Mouse (Mus musculus) limb, embryonic 10.5 days (tissue): ENCODE results near the gene Klhl11. TPM values are rescaled to one million over a fixed set of nuclear protein-coding genes. Genes with fewer than 3 reads are reported as not detected.

ENCODE experiments used
- DNase-seq: peaks from one replicate; pipeline ENCODE4 v3.0.0-alpha.2; 2017; ENCODE audit warnings: low spot score
- H3K27ac ChIP-seq: fragments of 300-500 bp; sonication (generic); 2 replicates; pipeline ENCODE4 v1.5.1; 2016; ENCODE audit warnings: mild to moderate bottlenecking
- H3K27me3 ChIP-seq: fragments of 300-500 bp; sonication (generic); 2 replicates; pipeline ENCODE4 v1.6.1; 2016; ENCODE audit warnings: low read depth, mild to moderate bottlenecking; ENCODE audit not compliant: poor library complexity, severe bottlenecking
- H3K36me3 ChIP-seq: fragments of 300-500 bp; sonication (generic); 2 replicates; pipeline ENCODE4 v1.6.1; 2016; ENCODE audit warnings: mild to moderate bottlenecking, moderate library complexity
- H3K4me1 ChIP-seq: fragments of 300-500 bp; sonication (generic); 2 replicates; pipeline ENCODE4 v1.6.1; 2016
- H3K4me3 ChIP-seq: fragments of 300-500 bp; sonication (generic); 2 replicates; pipeline ENCODE4 v1.5.1; 2016; ENCODE audit warnings: mild to moderate bottlenecking, moderate library complexity
- H3K9me3 ChIP-seq: fragments of 300-500 bp; sonication (generic); replicated peaks from 2 replicates; pipeline ENCODE4 v1.6.1; 2016; ENCODE audit warnings: mild to moderate bottlenecking
- WGBS: fragments of 180-500 bp; shearing (Covaris S2); methylation state at CpG from one replicate; pipeline ENCODE4 v1.1.7; 2016; 5-methylcytosine and 5-hydroxymethylcytosine counted together
- polyA plus RNA-seq: library from polyadenylated mRNA; unstranded; fragments of >200 nt; fragmentation: Nextera tagmentation; extraction: Ambion mirVana; gene quantifications from 2 replicates; pipeline ENCODE4 v1.2.1, GENCODE M21; 2016

The Klhl11 gene
- 7.9 and 10.4 TPM in 2 replicates for polyA plus RNA-seq

DNA sequence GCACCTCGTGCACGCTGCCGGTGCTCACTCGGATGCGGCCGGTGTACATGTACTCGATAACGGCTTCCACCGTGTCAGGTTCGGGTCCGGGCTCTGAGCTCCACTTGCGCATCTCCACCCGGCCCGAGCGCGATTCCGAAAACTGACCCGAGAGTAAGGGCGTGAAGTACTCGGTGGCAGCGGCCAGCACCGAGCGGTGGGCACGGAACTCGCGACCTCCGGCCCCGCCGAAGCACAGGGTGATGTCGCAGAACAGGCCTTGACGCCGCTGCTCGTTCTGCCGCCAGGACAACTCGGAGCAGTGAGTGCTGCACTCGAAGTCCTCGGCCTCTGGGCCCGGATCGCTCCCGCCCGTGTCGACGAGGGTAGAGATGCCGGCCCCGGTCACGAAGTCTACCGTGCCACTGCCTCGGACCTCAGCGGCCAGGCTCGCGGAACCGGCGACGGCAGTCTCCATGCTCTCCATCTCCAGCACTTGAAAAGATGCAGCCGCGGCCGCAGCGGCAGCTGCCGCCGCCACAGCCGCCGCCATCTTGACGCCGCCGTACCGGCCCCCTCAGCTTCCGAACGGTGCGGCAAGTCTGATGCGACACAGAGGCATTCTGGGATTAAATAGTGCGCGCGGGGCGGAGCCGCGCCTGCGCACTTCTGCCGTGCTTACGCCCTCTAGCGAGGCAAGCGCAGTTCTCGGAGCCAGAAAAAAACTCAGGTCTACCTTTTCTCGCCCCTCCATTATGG lies at the start of gene Klhl11:
Gene Klhl11 (minus strand): TSS at position 545 of the 738 bp plus-strand sequence.
- H3K27ac ChIP-seq = peak within 1 kb of the TSS; percentile 93
- H3K4me3 ChIP-seq = peak within 1 kb of the TSS; percentile 97
- peaks cover 45% of the 10 kb centered on the region for H3K36me3 ChIP-seq
- H3K9me3 ChIP-seq = no peaks in the 10 kb centered on the region
- no peaks in the 10 kb centered on the region for H3K27me3 ChIP-seq
- peaks cover 20% of the 10 kb centered on the region for H3K4me1 ChIP-seq
- under 1% methylated on average over 83 of the region's 83 CpGs for WGBS
- peak; percentile 94 for DNase-seq

GRCm38 (mm10) chr11:100520838-100521237 lies 48.3 kb upstream of the Klhl11 start:
- no peak for DNase-seq
- WGBS = 76% methylated on average over 15 of the region's 15 CpGs
- H3K4me3 ChIP-seq = no peak overlapping the region
- H3K36me3 ChIP-seq = peaks cover 97% of the 10 kb centered on the region
- no peaks in the 10 kb centered on the region for H3K27me3 ChIP-seq
- H3K9me3 ChIP-seq = no peaks in the 10 kb centered on the region
- H3K27ac ChIP-seq = no peak overlapping the region
- peaks cover 13% of the 10 kb centered on the region for H3K4me1 ChIP-seq

GRCm38 (mm10) chr11:100519188-100519587 lies 46.6 kb upstream of the Klhl11 start:
- Histone ChIP-seq H3K9me3 (no peaks in the 10 kb centered on the region), H3K4me3 (no peak overlapping the region), H3K27me3 (no peaks in the 10 kb centered on the region), H3K27ac (no peak overlapping the region), H3K4me1 (no peaks in the 10 kb centered on the region), H3K36me3 (peaks cover 100% of the 10 kb centered on the region)
- no peak for DNase-seq
- WGBS = 82% methylated on average over 7 of the region's 7 CpGs

- WGBS = 71% methylated on average over 5 of the region's 5 CpGs
- H3K36me3 ChIP-seq = peaks cover 100% of the 10 kb centered on the region
- no peak overlapping the region for H3K27ac ChIP-seq
- H3K4me3 ChIP-seq = no peak overlapping the region
- DNase-seq = no peak
- no peaks in the 10 kb centered on the region for H3K4me1 ChIP-seq
- no peaks in the 10 kb centered on the region for H3K27me3 ChIP-seq
- no peaks in the 10 kb centered on the region for H3K9me3 ChIP-seq
These were observed 45.6 kb upstream of the Klhl11 start for GRCm38 (mm10) chr11:100518188-100518591.

GRCm38 (mm10) chr11:100516291-100516690 lies 43.8 kb upstream of the Klhl11 start:
- no peak overlapping the region for H3K27ac ChIP-seq
- WGBS = 86% methylated on average over 9 of the region's 9 CpGs
- no peaks in the 10 kb centered on the region for H3K9me3 ChIP-seq
- no peak overlapping the region for H3K4me3 ChIP-seq
- H3K27me3 ChIP-seq = no peaks in the 10 kb centered on the region
- no peak for DNase-seq
- H3K4me1 ChIP-seq = no peaks in the 10 kb centered on the region
- peaks cover 100% of the 10 kb centered on the region for H3K36me3 ChIP-seq

DNA sequence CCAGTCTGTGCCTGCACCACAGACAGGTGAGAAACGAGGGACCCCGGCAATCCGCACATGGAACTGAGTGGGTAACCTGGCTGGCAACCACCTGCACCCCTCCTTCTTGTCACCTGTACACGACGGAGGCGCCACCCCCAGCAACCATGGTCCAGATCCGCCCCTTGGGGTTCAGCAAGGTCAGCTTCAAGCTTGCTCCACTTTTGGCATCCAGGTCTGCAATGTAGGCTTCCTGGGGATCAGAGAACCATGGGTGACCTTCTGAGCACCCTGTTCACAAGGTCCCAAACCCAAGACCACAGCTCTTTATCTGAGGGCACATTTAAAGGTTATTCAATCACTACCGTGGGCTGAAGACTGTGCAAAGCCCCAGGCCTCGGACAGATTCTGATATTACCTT lies 43.2 kb upstream of the Klhl11 start:
- H3K27me3 ChIP-seq = no peaks in the 10 kb centered on the region
- WGBS = 94% methylated on average over 9 of the region's 9 CpGs
- DNase-seq = no peak
- no peak overlapping the region for H3K4me3 ChIP-seq
- no peak overlapping the region for H3K27ac ChIP-seq
- no peaks in the 10 kb centered on the region for H3K4me1 ChIP-seq
- H3K36me3 ChIP-seq = peaks cover 100% of the 10 kb centered on the region
- no peaks in the 10 kb centered on the region for H3K9me3 ChIP-seq

- peaks cover 100% of the 10 kb centered on the region for H3K36me3 ChIP-seq
- DNase-seq = no peak
- WGBS = 97% methylated on average over 9 of the region's 9 CpGs
These were observed 42.5 kb upstream of the Klhl11 start for GRCm38 (mm10) chr11:100515061-100515460.

DNA sequence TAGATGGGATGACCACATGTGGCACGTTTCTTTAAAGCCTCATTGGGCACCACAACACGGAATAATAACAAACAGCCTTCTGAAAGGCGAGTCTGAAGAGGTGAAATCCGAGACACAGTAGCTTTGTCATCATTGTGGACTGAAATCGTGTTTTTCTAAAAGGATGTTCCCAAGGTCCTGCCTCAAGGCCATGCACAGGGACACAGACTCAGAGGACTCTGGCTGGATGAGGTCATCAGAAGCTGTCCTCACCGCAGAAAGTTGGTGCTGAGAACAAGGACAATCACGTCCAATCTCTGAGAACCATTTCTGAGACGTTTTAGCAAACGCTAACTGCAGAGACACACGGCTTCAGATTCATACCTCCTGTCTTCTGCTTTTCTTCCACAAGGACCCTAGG lies 41.2 kb upstream of the Klhl11 start:
- 90% methylated on average over 10 of the region's 10 CpGs for WGBS
- H3K9me3 ChIP-seq = no peaks in the 10 kb centered on the region
- peaks cover 100% of the 10 kb centered on the region for H3K36me3 ChIP-seq
- H3K27ac ChIP-seq = no peak overlapping the region
- no peaks in the 10 kb centered on the region for H3K4me1 ChIP-seq
- no peak for DNase-seq
- no peak overlapping the region for H3K4me3 ChIP-seq
- no peaks in the 10 kb centered on the region for H3K27me3 ChIP-seq

More at GRCm38 (mm10) chr11:100515061-100515460, 42.5 kb upstream of the Klhl11 start:
- no peaks in the 10 kb centered on the region for H3K27me3 ChIP-seq
- H3K9me3 ChIP-seq = no peaks in the 10 kb centered on the region
- H3K27ac ChIP-seq = no peak overlapping the region
- H3K4me3 ChIP-seq = no peak overlapping the region
- H3K4me1 ChIP-seq = no peaks in the 10 kb centered on the region

- DNase-seq = no peak
- no peak overlapping the region for H3K4me3 ChIP-seq
- H3K27ac ChIP-seq = no peak overlapping the region
- no peaks in the 10 kb centered on the region for H3K9me3 ChIP-seq
- no peaks in the 10 kb centered on the region for H3K27me3 ChIP-seq
- WGBS = 94% methylated on average over 1 of the region's 1 CpGs
- peaks cover 100% of the 10 kb centered on the region for H3K36me3 ChIP-seq
- H3K4me1 ChIP-seq = no peaks in the 10 kb centered on the region
These were observed 39.8 kb upstream of the Klhl11 start for GRCm38 (mm10) chr11:100512384-100512783.

DNA sequence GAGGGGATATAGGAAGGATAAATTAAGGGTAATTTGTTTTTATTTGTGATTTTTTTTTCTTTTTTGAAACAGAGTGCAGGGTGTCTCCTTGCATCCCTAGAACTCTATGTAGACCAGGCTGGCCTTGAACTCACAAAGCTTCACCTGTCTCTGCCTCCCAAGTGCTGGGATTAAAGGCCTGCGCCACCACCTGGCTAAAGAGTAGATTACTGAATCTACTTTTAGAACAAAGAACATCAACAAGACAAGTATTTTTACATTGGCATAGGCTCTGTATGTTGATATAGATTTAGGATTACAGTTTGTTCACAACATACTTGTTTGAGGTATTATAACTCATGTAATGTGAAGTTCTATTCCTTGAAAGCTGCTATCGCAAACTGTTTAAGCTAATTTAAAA lies 38.0 kb upstream of the Klhl11 start:
- no peaks in the 10 kb centered on the region for H3K9me3 ChIP-seq
- DNase-seq = no peak
- peaks cover 99% of the 10 kb centered on the region for H3K36me3 ChIP-seq
- no peak overlapping the region for H3K4me3 ChIP-seq
- WGBS = 97% methylated on average over 2 of the region's 2 CpGs
- H3K4me1 ChIP-seq = no peaks in the 10 kb centered on the region
- no peak overlapping the region for H3K27ac ChIP-seq
- H3K27me3 ChIP-seq = no peaks in the 10 kb centered on the region

DNA sequence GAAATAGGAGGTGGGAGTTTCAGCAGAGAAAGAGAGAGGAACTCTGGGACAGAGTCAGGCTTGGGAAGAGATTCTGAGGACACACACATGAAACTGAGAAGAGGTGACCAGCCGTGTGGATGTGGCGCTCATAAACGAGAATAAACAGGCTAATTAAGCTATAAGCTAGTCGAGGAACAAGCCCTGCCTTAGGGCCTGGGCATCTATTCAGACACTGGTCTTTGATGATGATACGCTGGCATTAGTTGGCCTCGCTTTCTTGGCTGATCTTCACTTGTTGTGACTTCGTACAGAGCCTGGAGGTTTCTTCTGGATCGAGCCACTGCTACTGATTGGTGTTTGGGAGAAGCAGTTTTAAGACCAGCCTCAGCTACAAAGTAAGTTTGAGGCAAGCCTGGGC lies 33.5 kb upstream of the Klhl11 start:
- Histone ChIP-seq H3K4me1 (no peaks in the 10 kb centered on the region), H3K4me3 (no peak overlapping the region), H3K9me3 (no peaks in the 10 kb centered on the region), H3K36me3 (peaks cover 99% of the 10 kb centered on the region), H3K27me3 (no peaks in the 10 kb centered on the region), H3K27ac (no peak overlapping the region)
- 93% methylated on average over 8 of the region's 8 CpGs for WGBS
- DNase-seq = no peak

DNA sequence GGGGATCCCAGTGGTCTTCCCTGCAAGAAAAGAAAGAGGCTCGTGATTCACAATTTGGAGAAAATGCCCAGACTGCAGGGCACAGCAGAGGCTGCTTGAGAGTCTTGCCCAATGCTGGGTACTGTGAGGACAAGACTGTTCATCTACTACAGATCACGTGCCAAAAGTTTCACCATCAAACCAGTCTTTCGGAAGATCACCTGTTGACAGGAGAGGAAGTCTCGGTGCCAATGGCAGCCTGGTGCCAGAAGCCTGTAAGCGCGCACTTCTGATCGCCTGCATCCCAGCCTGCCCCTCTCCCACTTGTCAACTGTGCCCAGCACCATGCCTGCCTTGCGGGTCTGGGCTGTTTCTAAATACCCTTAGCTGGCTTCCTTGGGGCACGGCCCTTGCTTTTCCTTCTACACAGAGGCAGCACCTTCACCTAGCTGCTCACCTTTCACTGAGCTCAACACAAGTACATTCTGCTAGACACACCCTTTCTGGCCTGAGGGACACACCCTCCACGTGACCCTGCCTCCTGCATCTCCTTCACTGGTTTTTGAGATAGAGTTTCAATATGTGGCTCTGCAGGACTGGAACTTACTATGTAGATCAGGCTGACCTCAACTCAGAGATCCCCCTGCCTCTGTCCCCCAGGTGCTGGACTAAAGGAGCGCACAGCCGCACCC lies 32.6 kb upstream of the Klhl11 start:
- no peak overlapping the region for H3K27ac ChIP-seq
- H3K36me3 ChIP-seq = peaks cover 99% of the 10 kb centered on the region
- 96% methylated on average over 12 of the region's 12 CpGs for WGBS

GRCm38 (mm10) chr11:100501321-100501720 lies 28.8 kb upstream of the Klhl11 start:
- Histone ChIP-seq H3K27me3 (no peaks in the 10 kb centered on the region), H3K27ac (no peak overlapping the region), H3K36me3 (peaks cover 100% of the 10 kb centered on the region), H3K9me3 (no peaks in the 10 kb centered on the region), H3K4me3 (no peak overlapping the region), H3K4me1 (no peaks in the 10 kb centered on the region)
- WGBS = 66% methylated on average over 6 of the region's 6 CpGs
- DNase-seq = no peak

More for the DNA sequence above, 32.6 kb upstream of the Klhl11 start:
- Histone ChIP-seq H3K4me3 (no peak overlapping the region), H3K9me3 (no peaks in the 10 kb centered on the region), H3K27me3 (no peaks in the 10 kb centered on the region), H3K4me1 (no peaks in the 10 kb centered on the region)
- DNase-seq = no peak
